Mouse (Mus musculus): Measurements from ENCODE around the gene Isg15.
A peak's percentile ranks its signal among the peaks of the same experiment; 100 is the strongest.

Isg15 gene

GRCm38 (mm10) chr4:156200623-156201475 is at the start of gene Isg15:
Isg15 (minus strand) TSS chr4:156200818.
- DNase-seq = no peak

DNA sequence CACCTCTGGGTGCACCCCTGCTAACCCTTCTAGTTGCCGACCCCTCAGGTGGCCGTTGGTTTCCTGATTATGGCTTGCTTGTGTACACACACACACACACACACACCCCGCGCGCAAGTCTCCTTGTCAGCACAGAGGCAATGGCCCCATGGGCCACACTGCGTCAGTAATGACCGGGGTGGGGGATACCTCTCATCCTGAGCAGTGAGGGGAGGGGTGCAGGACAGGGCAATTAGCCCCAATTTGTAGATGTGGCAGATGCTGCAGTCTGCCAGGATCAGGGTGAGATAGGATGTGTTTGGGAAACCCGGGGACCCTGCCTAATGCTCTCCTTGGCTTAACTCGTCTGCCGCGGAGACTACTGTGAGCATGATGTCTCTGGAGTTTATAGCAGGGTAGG is 48.9 kb upstream of the Isg15 start:
- no peak for DNase-seq

DNA sequence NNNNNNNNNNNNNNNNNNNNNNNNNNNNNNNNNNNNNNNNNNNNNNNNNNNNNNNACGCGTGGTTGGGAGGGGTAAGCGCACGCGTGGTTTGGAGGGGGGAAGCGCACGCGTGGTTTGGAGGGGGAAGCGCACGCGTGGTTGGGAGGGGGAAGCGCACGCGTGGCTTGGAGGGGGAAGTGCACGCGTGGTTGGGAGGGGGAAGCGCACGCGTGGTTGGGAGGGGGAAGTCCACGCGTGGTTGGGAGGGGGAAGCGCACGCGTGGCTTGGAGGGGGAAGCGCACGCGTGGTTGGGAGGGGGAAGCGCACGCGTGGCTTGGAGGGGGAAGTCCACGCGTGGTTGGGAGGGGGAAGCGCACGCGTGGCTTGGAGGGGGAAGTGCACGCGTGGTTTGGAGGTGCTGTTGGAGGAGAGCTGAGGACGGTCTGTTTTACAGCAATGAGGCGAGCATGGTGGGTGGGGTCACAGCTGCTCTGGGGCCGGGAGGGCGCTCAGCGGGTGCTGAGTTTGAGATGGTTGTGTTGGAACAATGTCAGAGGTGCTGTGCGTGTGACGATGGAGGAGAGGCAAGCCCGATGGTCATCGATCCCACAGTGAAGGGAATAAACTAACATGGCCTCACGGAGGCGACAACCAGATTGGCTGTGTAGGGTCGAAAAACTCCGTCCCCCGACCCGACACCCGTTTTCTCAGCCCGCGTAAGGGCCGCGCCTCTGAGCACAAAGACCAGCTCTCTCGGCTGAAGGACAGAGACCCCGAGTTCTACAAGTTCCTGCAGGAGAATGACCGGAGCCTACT is 36.2 kb upstream of the Isg15 start:
- no peak for DNase-seq

DNA sequence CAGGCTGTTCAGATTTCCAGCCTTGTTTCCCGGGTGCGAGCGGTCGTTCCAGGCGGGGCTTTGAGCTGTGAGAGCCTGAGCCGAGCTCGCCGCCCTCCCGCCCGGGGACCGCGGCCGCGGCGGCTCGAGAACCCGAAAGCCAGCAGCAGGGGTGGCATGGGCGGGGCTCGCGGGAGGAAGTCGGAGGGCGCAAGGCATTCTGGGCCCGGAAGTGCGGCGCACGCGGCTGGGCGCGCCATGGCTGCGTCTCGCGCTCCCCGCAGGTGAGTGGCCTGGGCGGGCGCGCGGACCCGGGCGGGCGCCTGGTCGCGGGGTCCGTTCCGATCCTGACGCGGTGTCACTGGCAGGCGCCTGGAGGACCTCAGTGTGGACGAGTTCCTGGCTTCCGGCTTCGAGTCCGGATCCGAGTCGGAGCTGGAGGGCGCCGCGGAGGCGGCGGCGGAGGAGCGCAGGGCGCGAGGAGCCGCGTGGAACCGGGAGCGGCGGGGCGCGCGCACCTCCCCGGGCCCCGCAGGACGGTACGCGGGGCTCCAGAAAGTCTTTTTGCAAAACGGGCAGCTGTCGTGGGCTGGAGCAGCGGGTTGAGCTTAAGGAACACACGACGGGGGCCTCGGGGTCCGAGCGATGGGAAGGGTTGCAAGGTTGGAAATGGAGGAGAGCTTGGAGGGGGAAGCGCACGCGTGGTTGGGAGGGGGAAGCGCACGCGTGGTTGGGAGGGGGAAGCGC is 35.4 kb upstream of the Isg15 start, which contains the start of gene Noc2l:
Gene Noc2l (plus strand): TSS at position 203 of the 726 bp plus-strand sequence.
- peak; percentile 86 to 87 for DNase-seq

GRCm38 (mm10) chr4:156235360-156235770 is 34.7 kb upstream of the Isg15 start:
- DNase-seq = no peak

DNA sequence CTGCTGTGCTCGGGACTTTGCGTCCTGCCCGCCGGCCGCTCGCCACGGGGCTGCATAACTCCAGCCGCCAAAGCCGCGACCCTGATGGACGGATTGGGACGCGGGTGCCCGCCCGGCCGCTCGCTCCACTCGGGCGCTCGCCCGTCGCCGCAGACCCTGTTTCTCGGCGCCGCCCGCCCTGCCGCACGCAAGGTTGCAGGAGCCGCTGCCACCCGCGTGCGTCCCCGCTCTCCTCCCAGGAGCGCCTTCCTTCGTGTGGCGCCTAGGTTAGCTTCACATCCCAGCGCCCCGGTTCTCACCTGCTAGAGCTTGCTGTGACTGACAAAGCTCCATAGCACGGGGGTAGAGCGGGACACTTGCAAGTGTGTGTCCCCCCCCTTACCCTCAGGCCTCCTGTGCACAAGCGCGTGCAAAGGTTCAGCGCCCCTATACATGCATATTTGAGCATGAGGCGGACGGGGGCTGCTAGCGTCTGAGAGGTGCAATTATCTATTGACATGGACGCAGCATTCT is 34.1 kb upstream of the Isg15 start, which contains the start of gene Plekhn1:
Gene Plekhn1 (minus strand): TSS at position 157 of the 513 bp plus-strand sequence.
- DNase-seq = peak; percentile 51 to 62

DNA sequence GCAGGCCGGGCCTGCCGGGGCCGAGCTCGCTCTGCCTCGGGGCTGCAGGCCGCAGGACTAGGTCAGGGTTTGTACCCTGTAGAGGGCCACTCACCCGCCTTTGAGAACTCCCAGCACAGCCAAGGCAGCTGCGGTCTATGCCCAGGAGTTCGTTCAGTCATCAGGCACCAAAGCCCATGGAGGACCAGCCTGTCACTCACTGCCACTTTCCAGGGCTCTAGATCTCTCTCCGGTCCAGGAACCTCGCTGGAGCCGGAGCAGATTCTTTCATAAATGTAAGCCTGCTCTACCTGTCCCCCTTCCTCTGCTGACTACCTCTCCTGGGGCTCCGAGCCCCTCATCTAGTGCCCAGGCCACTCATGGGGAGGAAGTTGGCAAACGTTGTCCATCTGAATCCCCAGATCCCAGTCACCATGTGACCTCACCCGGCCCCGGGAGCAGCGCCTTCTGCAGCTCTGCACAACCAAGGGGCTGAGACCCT is 33.4 kb upstream of the Isg15 start:
- no peak for DNase-seq

- DNase-seq = no peak
These were observed 27.9 kb upstream of the Isg15 start for GRCm38 (mm10) chr4:156228393-156229024.

DNA sequence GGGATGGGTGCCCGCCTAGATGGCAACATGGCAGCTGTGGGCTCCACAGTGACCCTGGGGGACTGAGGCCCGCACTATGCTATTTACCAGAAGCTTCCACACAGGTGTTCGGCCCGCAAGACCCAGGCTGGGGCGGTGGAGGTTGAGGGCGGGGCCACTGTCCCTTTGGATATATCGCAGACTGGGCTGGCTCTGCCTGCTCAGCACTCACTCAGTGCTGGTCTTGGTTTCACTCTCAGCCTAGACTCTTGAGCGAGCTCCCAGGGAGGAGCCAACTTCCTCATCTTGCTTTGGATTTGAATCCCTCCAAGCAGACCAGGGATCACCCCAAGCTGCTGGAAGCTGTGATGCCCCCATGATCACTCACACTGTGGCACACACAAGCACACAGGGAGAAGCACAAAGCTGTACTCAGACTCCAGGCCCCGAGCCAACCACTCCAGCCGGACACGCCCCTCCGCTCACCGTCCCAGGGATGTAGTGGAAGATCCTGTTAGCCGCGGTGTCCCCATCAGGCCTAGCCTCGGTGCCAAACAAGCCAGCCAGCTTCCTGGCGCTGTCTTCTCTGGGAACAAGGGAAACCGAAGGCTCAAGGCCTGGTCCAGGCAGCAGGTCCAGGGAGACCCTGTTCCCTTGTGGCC is 27.3 kb upstream of the Isg15 start:
- DNase-seq = no peak

- DNase-seq = no peak
These were observed 23.7 kb upstream of the Isg15 start for GRCm38 (mm10) chr4:156224276-156224675.

DNA sequence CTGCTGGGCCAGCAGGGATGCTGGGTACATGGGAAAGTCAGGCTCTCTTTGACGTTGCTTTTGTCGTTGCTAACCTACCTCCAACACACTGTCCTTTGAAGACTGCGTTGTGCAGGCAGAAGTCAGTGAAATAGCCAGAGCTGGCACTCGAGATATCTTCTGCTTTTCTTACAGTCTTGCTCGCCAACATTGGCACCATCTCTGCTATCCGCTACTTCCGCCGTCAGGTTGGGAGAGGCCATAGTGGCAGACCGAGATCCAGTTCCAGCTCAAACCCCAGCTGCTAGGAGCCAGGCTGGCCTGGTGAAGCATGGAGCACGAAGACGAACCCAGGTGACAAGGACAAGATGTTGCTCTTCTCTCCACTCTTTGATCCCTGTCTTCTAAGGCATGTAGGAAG is 19.3 kb upstream of the Isg15 start:
- DNase-seq = no peak

DNA sequence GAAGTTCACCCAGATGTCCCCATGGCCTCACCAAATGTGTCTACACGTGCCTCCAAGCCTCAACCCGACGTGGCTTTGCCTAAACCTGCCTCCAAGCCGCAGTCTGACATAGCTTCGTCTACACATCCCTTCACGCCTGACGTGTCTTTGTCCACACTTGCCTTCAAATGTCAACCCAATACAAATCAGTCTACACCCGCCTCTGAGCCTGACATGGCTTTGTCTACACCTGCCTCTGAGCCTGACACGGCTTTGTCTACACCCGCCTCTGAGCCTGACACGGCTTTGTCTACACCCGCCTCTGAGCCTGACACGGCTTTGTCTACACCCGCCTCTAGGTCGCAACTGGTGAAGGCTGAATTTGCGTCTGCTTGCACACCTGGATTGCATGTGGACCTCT is 17.2 kb upstream of the Isg15 start:
- no peak for DNase-seq

- no peak for DNase-seq
These were observed 16.5 kb upstream of the Isg15 start for GRCm38 (mm10) chr4:156217022-156217669.

DNA sequence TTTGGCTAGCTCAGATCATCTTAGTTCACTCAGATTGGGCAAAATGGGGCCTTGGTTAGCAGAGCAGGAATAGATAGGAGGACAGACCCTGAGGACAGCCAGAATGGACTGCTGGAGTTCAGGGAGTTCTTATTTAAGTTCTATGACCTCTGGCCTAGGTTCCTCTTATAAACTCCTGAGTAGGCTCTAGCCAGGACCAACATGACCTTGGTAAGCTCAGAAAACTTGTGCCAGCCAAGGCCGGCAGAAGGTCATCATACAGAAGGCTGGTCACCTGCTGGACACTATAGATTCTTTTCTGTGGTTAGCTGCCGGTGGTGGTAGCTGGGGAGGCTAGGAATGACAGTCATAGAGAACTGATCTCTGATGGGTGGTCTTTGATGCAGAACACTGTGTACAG is 15.6 kb upstream of the Isg15 start:
- DNase-seq = no peak

DNA sequence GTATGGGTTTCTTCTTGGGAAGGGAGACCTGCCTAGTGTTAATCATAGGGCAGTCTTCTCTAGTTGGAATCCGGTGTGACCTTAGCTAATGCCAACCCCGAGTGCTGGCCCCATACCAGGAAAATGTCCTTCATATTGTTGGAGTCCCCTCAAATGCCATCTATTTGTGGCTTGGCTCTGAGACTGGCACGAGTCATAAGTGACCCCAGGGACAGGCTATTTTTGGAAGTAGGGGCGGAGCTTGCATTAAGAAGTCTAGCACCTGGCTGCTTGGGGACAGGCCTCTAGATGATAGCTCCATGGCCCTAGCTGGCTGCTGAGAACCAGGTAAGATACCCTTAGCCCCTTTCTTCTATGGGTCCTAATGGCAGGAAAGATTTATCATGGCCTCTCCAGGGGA is 15.0 kb upstream of the Isg15 start, which contains the start of gene Perm1:
Gene Perm1 (plus strand): TSS at position 220 of the 400 bp plus-strand sequence.
- peak; percentile 61 to 78 for DNase-seq

DNA sequence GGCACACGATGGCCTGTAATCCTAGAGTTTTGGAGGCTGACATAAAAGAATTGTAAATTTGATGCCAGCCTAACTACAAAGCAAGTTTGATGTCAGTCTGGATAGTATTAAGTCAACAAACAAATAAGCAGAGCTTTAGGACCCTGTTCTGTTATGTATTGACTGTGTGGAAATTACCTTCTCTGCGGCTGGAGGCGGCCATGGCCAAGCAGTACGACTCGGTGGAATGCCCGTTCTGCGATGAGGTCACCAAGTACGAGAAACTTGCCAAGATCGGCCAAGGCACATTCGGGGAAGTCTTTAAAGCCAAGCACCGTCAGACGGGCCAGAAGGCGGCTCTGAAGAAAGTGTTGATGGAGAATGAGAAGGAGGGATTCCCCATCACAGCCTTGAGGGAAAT is 12.5 kb upstream of the Isg15 start:
- DNase-seq = no peak

GRCm38 (mm10) chr4:156209963-156210635 is 9.5 kb upstream of the Isg15 start:
- no peak for DNase-seq

DNA sequence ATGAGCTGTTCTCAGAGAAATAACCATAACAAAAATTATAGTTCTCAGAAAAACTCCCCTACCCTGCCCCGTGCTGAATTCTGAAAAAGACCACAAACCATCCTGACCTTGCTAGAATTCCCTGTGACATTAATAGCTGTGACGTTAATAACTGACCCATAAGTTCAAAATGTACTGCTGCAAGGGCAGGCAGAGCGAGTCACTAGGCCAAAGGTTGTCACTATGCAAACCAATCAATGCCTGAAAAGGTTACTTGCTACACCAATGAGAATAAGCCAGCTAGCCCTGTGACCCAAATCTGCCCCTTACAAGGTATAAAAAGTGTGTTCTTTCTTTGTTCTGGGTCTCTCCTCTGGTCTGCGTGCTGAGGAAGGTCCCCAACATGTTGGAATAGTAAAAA is 8.3 kb upstream of the Isg15 start:
- DNase-seq = no peak

- DNase-seq = no peak
These were observed 3.0 kb upstream of the Isg15 start for GRCm38 (mm10) chr4:156203413-156204131.

DNA sequence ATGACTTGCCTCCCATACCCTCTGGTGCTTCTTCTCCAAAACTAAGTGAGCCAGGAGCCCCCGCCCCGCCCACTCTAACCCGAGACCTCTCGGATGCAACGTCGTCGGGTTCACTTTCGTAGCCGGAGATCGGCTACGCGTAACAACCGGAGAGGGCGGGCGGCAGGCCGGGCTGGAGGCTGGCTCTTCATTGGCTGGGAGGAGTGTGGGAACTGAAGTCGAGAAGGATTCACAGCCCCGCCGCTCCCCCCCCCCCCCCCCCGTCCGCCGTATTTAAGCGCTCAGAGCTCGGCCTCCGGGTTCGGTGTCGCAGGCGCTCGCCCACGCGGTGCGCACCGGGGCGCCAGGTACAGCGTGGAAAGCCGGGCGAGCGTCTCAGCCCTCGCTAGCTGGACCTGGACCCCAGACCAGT is 2.4 kb upstream of the Isg15 start, which contains the start of gene AW011738:
Gene AW011738 (plus strand): TSS at position 304 of the 412 bp plus-strand sequence.
- peak; percentile 58 to 59 for DNase-seq
